Mouse (Mus musculus): ENCODE results near the gene 0610009B22Rik. TPM values are rescaled to one million over a fixed set of nuclear protein-coding genes. Genes with fewer than 3 reads are reported as not detected.
A peak's percentile ranks its signal among the peaks of the same experiment; 100 is the strongest.
"Not testable (repeated sequence)": the region's sequence is repeated elsewhere in the genome, so short reads cannot be mapped to it uniquely, and the experiment has no call there.

The 0610009B22Rik gene
- polyA plus RNA-seq (2016; fragmentation: Nextera tagmentation; extraction: Ambion mirVana) = 61.4 and 67.7 TPM in 2 replicates

GRCm38 (mm10) chr11:51688330-51689328 is at the start of gene 0610009B22Rik:
TSS of gene 0610009B22Rik (minus strand) at chr11:51688874.
- no peaks in the 10 kb centered on the region for H3K9me3 ChIP-seq
- WGBS = under 1% methylated on average over 60 of the region's 60 CpGs
- peaks cover 17% of the 10 kb centered on the region; the same call in 1 of the 2 replicates for H3K36me3 ChIP-seq
- no peaks in the 10 kb centered on the region for H3K27me3 ChIP-seq (ENCODE audit: insufficient read depth, poor library complexity, severe bottlenecking)
- H3K4me1 ChIP-seq = peaks cover 5% of the 10 kb centered on the region; the same call in 1 of the 2 replicates
- peak within 1 kb of the TSS; percentile 97 for H3K27ac ChIP-seq
- peak within 1 kb of the TSS; percentile 81 for H3K4me3 ChIP-seq
- DNase-seq (ENCODE audit: low spot score) = peak; percentile 100

- 95% methylated on average over 13 of the region's 13 CpGs for WGBS
- not testable (repeated sequence) for H3K27ac ChIP-seq; H3K4me1 ChIP-seq; H3K4me3 ChIP-seq; H3K9me3 ChIP-seq; H3K27me3 ChIP-seq (ENCODE audit: insufficient read depth, poor library complexity, severe bottlenecking); DNase-seq (ENCODE audit: low spot score)
- peaks cover 59% of the 10 kb centered on the region for H3K36me3 ChIP-seq
These were observed 45.5 kb upstream of the 0610009B22Rik start for GRCm38 (mm10) chr11:51734218-51734617.

- 88% methylated on average over 1 of the region's 1 CpGs for WGBS
- Histone ChIP-seq H3K27me3 (ENCODE audit: insufficient read depth, poor library complexity, severe bottlenecking) (no peaks in the 10 kb centered on the region), H3K36me3 (peaks cover 57% of the 10 kb centered on the region)
These were observed 44.2 kb upstream of the 0610009B22Rik start for GRCm38 (mm10) chr11:51732883-51733282.

GRCm38 (mm10) chr11:51721066-51721465 is 32.4 kb upstream of the 0610009B22Rik start:
- no peaks in the 10 kb centered on the region for H3K9me3 ChIP-seq
- DNase-seq (ENCODE audit: low spot score) = no peak
- H3K36me3 ChIP-seq = peaks cover 82% of the 10 kb centered on the region
- no peaks in the 10 kb centered on the region for H3K4me1 ChIP-seq
- H3K27ac ChIP-seq = no peak overlapping the region
- no peaks in the 10 kb centered on the region for H3K27me3 ChIP-seq (ENCODE audit: insufficient read depth, poor library complexity, severe bottlenecking)
- 92% methylated on average over 11 of the region's 11 CpGs for WGBS
- H3K4me3 ChIP-seq = no peak overlapping the region

More at GRCm38 (mm10) chr11:51732883-51733282, 44.2 kb upstream of the 0610009B22Rik start:
- H3K9me3 ChIP-seq = no peaks in the 10 kb centered on the region
- no peak overlapping the region for H3K4me3 ChIP-seq
- H3K27ac ChIP-seq = no peak overlapping the region
- H3K4me1 ChIP-seq = no peaks in the 10 kb centered on the region
- no peak for DNase-seq (ENCODE audit: low spot score)

- H3K4me3 ChIP-seq = no peak overlapping the region
- WGBS = 73% methylated on average over 13 of the region's 13 CpGs
- peak; percentile 78 for DNase-seq (ENCODE audit: low spot score)
These were observed 18.4 kb upstream of the 0610009B22Rik start for GRCm38 (mm10) chr11:51707080-51707479.

GRCm38 (mm10) chr11:51706451-51706850 is 17.8 kb upstream of the 0610009B22Rik start:
- DNase-seq (ENCODE audit: low spot score) = no peak
- Histone ChIP-seq H3K27ac (no peak overlapping the region), H3K4me3 (no peak overlapping the region), H3K27me3 (ENCODE audit: insufficient read depth, poor library complexity, severe bottlenecking) (no peaks in the 10 kb centered on the region), H3K9me3 (no peaks in the 10 kb centered on the region), H3K4me1 (no peaks in the 10 kb centered on the region), H3K36me3 (peaks cover 88% of the 10 kb centered on the region)
- WGBS = 90% methylated on average over 10 of the region's 10 CpGs

More at GRCm38 (mm10) chr11:51707080-51707479, 18.4 kb upstream of the 0610009B22Rik start:
- no peak overlapping the region for H3K27ac ChIP-seq
- H3K36me3 ChIP-seq = peaks cover 89% of the 10 kb centered on the region
- no peaks in the 10 kb centered on the region for H3K9me3 ChIP-seq
- H3K4me1 ChIP-seq = no peaks in the 10 kb centered on the region
- H3K27me3 ChIP-seq (ENCODE audit: insufficient read depth, poor library complexity, severe bottlenecking) = no peaks in the 10 kb centered on the region

- peaks cover 93% of the 10 kb centered on the region for H3K36me3 ChIP-seq
- WGBS = 65% methylated on average over 10 of the region's 10 CpGs
- DNase-seq (ENCODE audit: low spot score) = no peak
- H3K9me3 ChIP-seq = no peaks in the 10 kb centered on the region
- no peaks in the 10 kb centered on the region for H3K4me1 ChIP-seq
- no peak overlapping the region for H3K4me3 ChIP-seq
- H3K27me3 ChIP-seq (ENCODE audit: insufficient read depth, poor library complexity, severe bottlenecking) = no peaks in the 10 kb centered on the region
- H3K27ac ChIP-seq = no peak overlapping the region
These were observed 14.8 kb upstream of the 0610009B22Rik start for GRCm38 (mm10) chr11:51703379-51703998.

- WGBS = 82% methylated on average over 3 of the region's 3 CpGs
- Histone ChIP-seq H3K36me3 (peaks cover 94% of the 10 kb centered on the region), H3K4me3 (no peak overlapping the region), H3K9me3 (no peaks in the 10 kb centered on the region), H3K4me1 (no peaks in the 10 kb centered on the region), H3K27me3 (ENCODE audit: insufficient read depth, poor library complexity, severe bottlenecking) (no peaks in the 10 kb centered on the region), H3K27ac (no peak overlapping the region)
- no peak for DNase-seq (ENCODE audit: low spot score)
These were observed 14.2 kb upstream of the 0610009B22Rik start for GRCm38 (mm10) chr11:51702831-51703230.

- 93% methylated on average over 3 of the region's 3 CpGs for WGBS
- H3K27me3 ChIP-seq (ENCODE audit: insufficient read depth, poor library complexity, severe bottlenecking) = no peaks in the 10 kb centered on the region
- no peaks in the 10 kb centered on the region for H3K9me3 ChIP-seq
- peak; percentile 9 for DNase-seq (ENCODE audit: low spot score)
- no peak overlapping the region for H3K27ac ChIP-seq
- H3K4me1 ChIP-seq = no peaks in the 10 kb centered on the region
- H3K36me3 ChIP-seq = peaks cover 56% of the 10 kb centered on the region
- no peak overlapping the region for H3K4me3 ChIP-seq
These were observed 6.3 kb upstream of the 0610009B22Rik start for GRCm38 (mm10) chr11:51694984-51695383.

GRCm38 (mm10) chr11:51690597-51690996 is 1.9 kb upstream of the 0610009B22Rik start:
- 64% methylated on average over 3 of the region's 3 CpGs for WGBS
- H3K36me3 ChIP-seq = peaks cover 15% of the 10 kb centered on the region; the same call in 1 of the 2 replicates
- peak; percentile 25 for DNase-seq (ENCODE audit: low spot score)
- not testable (repeated sequence) for H3K9me3 ChIP-seq; H3K27me3 ChIP-seq (ENCODE audit: insufficient read depth, poor library complexity, severe bottlenecking); H3K4me3 ChIP-seq; H3K27ac ChIP-seq; H3K4me1 ChIP-seq

- Histone ChIP-seq H3K36me3 (peaks cover 17% of the 10 kb centered on the region; the same call in 1 of the 2 replicates), H3K9me3 (no peaks in the 10 kb centered on the region), H3K27me3 (ENCODE audit: insufficient read depth, poor library complexity, severe bottlenecking) (no peaks in the 10 kb centered on the region), H3K4me3 (peak overlapping the region; percentile 81), H3K27ac (peak overlapping the region; percentile 97), H3K4me1 (peaks cover 5% of the 10 kb centered on the region; the same call in 1 of the 2 replicates)
- WGBS = 23% methylated on average over 6 of the region's 6 CpGs
- DNase-seq (ENCODE audit: low spot score) = peak; percentile 68
These were observed 669 bp upstream of the 0610009B22Rik start for GRCm38 (mm10) chr11:51689343-51689742.

GRCm38 (mm10) chr11:51681976-51682374 is 6.7 kb downstream of the 0610009B22Rik start:
- Histone ChIP-seq H3K27ac (no peak overlapping the region), H3K9me3 (no peaks in the 10 kb centered on the region), H3K4me3 (no peak overlapping the region), H3K27me3 (ENCODE audit: insufficient read depth, poor library complexity, severe bottlenecking) (no peaks in the 10 kb centered on the region), H3K36me3 (peaks cover 10% of the 10 kb centered on the region; the same call in 1 of the 2 replicates), H3K4me1 (no peaks in the 10 kb centered on the region)
- whole genome bisulfite sequencing = 37% methylated on average over 8 of the region's 8 CpGs
- no peak for DNase-seq (ENCODE audit: low spot score)
